Mouse (Mus musculus): Measurements from ENCODE around the gene Fgd3. TPM values are rescaled to one million over a fixed set of nuclear protein-coding genes. Genes with fewer than 3 reads are reported as not detected.

Gene Fgd3
- 1 to 10 TPM; 1.2 to 2.4 TPM for total RNA-seq (2021)
- long read RNA-seq, experiment 1: 0 reads
- long read RNA-seq, experiment 2: 0 reads

DNA sequence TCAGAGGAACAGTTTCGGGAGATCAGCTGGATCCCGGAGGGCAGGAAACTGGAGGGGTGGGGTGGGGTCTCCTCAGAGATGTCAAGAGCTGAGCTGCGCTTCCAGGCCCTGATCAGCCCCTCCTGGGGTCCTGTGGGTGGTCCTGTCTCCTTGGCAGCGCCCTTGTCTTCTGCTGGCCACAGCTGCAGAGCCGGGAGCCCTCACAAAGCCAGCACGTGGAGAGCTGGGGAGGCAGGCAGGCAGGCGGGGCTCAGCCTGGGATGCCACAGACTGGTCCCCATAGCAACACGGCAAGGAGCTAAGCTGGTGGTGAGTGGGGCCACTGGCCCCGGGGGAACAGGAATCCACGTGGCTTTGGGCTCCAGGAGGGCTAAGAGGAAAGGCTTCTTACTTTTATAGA, at the start of gene Fgd3:
Fgd3 (minus strand) TSS at position 272 of the 400 bp plus-strand sequence.
- peak in 1 of 2 experiments; percentile 31 for DNase-seq

DNA sequence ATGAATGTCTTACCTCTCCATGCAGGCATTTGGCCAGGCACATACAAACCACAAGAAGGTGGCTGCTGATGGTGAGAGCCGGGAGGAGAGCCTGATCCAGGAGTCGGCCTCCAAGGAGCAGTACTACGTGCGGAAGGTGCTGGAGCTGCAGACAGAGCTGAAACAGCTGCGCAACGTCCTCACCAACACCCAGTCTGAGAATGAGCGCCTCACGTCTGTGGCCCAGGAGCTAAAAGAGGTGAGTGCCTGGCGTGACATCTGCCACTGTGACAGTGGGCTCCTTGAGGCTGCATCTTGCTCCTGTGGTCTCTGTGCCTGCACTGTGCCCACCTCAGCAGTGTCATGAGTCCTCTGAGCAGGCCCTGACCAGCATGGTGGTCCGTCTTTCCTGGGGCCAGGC, 49.3 kb upstream of the Fgd3 start:
- DNase-seq: no peak

DNA sequence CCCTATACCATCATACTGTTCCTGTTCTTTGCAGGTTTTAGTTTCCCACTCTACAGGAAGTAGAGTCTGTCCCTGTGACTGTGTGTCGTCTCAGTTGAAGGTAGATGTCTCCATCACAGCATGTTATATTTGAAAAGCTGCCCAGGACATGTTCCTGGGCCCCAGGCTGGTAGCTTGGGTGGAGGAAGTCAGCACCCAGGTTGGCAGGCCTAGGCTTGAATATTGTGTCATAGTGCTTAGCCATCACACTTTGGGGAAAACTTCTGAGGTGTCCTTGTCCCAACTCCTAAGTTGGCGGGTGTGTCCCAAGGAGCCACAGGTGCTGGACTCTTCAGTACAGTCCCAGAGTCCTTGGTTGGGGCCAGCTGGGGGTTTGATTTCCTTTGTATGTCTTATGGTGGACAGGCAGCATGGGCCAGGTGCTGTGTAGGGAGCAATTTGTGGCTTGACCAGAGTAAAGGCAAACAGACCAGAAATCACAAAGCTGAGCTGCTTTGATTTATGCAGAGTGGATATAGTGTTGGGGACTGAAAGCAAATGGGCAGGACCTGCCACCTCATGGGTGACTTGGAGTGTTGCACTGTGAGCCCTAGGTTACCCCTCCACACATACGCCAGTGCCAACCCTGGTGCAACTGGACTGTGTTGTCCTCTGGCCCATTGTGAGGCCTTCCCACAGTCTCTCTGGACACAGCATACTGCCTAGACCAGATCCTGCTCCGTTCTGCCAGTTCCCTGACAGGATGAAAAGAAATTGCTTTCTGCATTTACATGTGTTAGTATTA, 47.7 kb upstream of the Fgd3 start:
- no peak for DNase-seq

DNA sequence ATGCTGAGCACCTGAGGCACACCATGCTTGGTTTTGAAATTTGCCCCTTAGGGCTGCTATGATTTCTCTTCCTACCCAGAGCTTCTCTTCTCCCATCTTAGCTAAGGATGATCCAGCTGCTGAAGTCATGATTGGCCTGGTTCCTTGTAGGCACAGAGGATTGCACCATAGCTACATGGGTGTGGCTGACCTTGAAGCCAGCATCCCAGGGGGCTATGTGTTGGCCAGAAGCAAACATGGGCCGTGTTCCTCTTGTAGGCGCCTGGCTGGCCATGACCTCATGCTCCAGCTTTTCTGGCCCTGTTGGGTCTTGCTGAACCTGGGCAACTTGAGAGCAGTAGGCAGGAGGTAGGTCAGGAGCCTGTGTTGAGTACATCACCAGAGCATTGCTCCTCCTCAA, 44.6 kb upstream of the Fgd3 start:
- DNase-seq: peak; percentile 89 to 92

DNA sequence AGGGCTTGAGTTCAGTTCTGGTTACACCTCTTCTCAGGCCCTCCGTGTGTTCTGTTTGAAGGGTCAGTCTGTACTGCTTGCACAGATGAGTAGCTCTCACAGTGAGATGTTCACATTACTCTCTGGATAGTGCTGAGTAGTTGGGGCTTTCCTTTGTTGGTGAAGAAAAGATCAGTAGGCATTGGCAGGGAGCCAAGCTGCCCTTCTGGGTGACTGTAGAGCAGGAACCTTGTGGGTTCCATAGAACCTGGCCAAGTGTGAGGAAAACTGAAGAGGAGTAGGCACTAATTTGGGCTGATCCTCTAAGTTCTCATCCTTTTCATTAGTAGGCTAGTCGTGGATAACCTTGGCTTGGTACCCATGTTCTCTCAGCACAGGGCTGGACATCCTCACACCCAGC, 42.7 kb upstream of the Fgd3 start:
- DNase-seq: peak in 1 of 2 experiments; percentile 60

DNA sequence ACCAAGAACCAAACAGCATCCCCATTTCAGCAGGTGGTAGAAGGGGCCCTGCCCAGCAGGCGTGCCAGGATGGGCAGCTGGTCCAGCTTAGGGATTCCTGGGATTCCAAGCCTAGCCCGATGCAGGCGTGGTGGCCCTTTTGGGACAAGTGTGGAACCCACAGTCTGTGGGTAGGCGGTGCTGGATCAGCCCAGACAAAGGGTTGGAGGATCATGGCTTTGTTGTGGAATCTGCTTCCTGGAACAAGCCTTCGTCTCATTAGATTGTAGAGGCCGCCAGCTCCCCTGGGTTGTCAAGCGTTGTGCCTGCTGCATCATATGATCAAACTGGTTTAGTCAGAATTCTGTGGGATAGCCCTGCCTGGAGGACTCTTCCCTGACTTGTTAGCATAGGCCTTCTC, 42.3 kb upstream of the Fgd3 start:
- DNase-seq: peak in 1 of 2 experiments; percentile 57

DNA sequence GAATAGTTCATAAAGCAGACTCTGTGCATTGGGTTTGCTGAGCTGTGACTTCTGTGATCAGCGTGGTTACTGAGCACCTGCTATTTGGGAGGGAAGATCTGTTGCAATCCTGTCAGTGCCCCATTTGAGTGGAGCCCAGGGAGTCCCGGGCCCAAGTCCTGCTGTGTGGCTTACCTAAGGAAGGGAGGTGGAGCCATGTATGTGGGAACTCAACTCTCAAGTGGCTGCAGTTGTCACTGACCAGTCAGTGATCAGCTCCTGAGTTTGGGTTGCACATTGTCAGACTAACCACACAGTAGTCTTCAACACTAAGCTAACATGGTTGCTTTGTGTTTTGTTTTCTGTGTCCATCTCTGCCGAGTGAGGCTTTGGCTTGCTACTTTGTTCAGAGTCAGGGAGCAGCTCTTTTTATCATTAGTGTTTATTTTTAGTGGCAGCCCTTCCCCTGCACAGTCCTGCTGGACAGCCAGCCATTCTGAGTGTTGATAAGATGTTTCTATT, 40.8 kb upstream of the Fgd3 start:
- DNase-seq: peak; percentile 76 to 80

DNA sequence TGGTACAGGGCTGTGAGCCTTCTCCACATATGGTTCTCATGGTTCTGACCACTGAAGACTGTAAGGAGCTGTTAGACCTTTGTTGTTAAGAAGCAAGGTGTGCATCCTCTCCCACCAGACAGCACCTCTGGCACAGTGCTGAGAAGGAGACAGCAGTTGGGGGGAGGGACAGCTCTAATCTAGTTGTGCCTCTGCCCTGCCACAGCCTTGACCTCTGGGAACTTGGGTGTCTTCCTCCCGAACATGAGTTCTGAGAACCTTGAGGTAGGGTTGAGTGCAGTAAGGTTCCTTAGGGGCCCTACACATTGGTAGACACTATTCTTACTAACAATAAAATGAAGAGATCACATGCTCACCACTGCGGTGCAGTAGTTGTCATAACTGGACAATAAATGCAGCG, 38.1 kb upstream of the Fgd3 start:
- no peak for DNase-seq

DNA sequence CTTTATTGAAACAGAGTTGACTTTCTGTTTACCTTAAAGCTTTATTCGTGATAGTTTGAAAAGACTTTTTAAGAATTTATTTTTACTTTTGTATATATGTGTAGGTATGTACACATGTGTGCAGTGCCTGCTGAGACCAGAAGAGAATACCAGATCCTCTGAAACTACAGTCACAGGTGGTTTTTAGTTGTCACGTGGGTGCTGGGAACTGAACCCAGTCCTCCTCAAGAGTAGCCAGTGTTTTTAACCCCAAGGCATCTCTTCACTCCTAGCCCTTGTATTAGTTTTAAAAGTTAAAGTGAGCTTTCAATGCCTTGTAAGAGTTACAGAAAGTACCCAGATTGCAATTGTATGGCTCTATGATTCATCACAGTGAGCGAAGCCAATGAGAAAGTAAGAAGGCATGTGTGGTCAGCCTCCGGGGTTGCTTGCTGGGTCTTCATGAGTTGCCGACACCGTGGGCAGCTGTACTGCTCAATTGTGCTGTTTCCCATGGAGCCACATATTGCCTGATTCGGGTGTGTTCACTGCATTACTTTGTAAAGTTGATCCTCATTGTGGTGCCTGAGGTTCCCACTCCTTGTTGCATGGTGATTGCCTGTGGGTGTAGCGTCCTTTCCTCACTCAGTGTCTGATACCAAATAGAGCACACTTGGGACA, 37.4 kb upstream of the Fgd3 start:
- DNase-seq: no peak

DNA sequence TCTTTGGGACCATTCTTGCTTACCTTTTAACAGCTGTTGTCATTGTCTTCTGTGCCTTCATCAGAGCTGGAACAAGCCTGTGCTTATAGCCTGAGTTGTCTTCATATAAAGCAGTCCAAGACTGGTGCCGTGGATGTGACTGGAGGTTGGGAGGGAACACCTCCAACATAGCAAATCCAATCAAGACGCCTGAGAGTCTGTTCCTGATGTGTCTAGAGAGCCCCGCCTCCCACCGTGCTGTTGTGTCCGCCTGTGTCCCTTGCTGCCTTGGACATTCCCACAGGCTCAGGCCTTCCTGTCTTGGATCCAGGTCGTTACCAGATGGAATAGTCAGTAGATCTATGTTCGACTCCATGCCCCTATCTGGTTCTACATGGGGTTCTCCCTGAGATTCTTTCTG, 36.0 kb upstream of the Fgd3 start:
- peak; percentile 58 to 67 for DNase-seq

DNA sequence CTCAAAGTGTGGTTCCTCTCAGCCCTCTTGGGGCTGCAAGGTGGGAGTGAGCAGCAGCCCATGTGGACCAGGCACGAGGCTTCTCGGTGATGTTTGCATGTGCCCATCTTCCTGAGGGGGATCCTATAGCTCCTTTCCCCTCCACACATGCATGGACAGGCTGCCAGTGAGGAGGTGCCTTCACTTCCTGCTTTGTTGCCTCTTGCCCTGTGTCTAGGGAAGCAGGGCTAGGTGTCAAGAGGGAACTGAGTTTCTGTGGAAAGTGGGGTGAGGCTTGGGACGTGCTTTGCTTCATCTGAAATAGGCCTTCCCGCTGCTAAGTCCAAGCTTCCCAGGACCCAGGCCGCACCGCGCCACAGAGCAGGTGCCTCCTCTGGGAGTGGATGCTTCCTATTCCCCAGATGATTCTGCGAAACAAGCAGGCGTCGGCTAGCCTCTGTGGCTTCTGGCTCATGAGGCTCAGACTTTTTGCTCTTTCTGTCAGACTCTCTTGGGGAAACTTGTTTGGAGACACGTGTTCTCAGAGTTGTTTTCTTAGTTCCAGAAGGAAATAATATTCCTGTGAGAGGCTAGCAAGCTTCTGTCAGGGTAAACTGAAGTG, 35.5 kb upstream of the Fgd3 start:
- DNase-seq: peak; percentile 66 to 74

DNA sequence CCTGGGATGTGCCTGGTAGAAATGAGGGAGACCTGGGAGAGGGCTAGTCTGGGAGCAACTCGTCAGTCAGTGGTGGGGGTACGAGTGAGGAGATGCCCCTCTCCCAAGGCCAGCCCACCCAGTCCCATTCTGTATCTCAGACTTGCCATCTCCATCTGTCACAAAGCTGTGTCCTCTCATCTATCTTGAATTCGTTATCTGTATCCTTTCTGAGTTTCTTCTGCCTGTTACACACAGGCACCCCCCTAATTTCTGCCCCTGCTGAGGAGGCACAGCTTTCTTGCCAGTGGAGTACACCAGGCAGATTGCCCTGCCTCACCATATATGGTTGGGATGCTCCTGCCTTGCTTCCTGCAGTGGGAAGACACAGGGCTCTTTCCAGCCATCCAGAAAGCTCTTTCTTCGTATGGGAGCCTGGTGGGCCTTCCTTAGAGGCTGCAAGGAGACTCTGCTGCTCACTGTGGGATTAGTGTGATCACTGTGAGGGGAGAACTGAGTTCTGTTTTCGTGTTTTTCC, 33.9 kb upstream of the Fgd3 start:
- DNase-seq: peak in 1 of 2 experiments; percentile 30

DNA sequence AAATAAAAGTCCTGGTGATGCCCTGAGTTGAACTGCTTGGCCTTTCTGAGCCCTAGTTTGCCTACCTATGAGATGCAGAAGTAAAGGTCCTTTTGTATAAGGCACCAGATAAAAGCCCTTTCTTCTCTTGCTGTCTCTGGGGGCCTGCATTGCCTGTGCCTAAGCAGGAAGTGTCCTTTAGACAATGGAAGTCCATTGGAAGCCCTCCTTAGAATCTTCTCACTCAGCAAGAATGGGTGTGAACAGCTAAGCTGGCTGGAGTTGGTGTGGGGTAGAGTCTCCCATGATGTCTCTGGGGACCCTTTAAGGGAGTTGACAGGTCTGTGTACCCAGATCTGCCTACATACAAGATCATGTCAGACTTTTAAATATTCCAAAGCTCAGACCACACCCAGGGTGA, 33.3 kb upstream of the Fgd3 start:
- DNase-seq: peak; percentile 32 to 38

DNA sequence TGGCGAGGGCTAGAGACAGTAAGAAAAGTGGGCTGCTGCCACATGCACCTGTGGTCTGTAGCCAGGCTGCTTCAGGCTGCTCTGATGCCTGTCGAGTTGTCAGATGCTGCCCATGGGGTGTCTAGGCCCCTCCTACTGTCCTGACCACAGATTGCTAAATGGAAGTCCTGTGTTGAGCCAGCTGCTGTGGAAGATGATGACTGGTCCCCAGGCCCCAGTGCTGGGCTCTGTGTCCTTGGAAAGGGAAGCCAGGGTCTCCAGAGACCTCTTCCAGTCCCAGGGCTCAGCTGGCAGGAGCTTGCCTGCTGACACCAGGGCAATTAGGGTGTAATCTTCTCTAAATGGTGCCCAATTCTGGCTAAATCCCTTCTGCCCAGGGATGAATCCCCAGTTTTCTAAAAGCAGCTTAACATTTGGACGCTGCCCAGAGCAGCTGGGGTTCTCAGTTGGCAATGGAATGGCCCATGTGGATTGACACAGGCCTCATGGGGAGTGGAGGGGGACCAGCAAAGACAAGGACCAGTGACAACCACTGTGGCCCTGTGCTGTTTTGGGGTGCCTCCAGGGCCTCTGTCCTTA, 32.6 kb upstream of the Fgd3 start:
- DNase-seq: peak; percentile 69 to 82

DNA sequence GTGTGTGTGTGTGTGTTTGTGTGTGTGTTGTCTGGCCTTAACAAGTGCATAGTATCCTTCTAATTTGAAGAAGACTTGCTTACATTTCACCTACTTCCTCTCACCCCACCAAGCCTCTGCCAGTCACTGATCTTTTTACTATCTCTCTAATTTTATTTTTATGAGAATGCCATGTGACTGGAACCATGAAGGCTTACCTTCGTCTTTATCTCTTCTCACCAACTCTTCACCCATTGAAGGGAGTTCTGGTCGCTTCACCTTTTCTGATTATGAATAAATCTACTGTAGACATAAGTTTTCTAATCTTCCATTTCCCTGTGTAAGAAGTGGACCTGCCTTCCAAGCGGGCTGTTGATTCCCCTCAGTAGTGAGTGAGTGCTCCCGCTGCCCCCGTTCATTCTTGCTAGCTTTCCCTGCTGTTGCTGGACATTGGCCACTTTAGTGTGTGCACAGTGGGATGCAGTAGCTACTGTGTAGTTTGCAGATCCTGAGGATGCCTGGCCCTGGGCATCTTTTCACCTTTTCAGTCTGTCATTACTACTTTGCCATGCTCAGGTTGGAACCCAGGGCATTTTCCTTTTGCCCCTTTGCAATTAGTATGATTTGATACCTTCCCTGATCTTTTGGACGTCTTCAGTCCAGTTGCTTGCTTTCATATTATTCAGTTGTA, 29.9 kb upstream of the Fgd3 start:
- peak in 1 of 2 experiments; percentile 11 for DNase-seq

DNA sequence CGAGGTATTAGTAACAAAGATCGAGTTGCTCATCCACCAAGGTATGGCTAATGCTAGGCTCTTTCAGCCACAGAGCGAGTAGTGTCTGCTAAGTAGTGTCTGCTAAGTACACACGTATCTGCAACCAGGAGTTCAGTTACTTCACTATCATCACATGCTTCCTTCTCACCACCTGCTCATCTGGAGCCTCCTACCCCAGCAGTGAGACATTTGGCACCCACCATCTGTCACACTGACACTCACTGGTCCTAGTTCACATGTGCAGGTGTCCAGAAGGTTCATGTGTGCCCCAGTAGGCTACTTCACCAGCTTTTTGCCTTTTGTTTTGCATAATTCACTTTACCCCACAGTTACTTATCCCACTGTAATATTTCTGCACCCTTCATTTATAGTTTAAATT, 29.2 kb upstream of the Fgd3 start:
- DNase-seq: peak in 1 of 2 experiments; percentile 15

DNA sequence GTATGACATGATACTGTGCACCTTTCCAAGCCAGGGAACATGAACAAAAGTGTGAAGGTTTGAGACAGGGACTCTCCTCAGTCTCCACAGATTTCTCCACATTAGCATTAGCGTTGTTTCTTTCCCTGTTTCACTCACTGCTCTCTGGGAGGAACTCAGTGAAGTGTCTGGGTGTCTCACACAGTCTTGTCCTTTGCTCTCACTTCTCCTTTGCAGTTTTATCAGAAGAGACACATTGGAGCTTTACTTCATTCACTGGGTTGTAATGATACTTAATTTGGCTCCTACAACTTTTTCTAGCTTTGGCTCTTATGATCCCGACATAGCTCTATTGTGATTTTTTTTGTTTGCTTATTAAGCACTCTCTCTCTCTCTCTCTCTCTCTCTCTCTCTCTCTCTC, 28.4 kb upstream of the Fgd3 start:
- no peak for DNase-seq

DNA sequence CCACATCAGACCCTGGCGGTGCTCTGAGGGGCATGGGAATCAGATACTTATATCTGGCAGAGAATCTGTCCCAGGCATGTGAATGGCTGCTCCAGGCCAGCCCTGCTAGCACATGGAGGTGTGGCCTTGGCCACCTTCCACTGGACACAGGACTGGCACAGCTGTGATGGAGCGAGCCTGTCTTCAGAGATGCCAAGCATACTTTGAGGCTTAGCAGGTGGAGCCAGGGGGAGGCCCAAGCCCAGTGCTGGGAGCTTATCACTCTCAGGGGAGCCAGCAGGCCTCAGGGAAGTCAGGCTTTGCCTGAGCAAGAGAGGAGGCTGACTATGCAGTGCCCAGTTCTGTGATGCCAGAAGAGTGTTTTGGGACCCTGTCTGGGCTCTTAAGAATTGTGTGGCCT, 25.4 kb upstream of the Fgd3 start:
- DNase-seq: peak; percentile 84 to 88

DNA sequence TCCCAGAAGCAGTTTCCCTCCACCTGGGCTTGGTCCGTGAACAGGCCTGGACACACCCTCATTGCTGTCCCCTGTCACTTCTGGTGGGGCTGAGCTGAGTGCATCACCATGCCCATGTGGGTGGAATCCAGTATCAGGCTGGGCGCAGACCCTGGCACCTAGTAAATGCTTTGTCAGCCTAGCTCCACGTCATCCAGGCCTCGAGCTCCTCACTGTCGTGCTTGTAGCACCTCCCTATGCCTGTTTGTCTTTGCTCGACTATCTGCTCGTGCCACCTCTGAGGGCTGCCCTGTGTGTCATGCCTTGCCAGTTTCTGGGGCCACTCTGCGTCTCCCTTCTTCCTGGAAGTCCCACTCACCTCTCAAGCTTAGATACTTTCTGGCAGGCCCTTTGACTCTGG, 24.5 kb upstream of the Fgd3 start:
- no peak for DNase-seq

DNA sequence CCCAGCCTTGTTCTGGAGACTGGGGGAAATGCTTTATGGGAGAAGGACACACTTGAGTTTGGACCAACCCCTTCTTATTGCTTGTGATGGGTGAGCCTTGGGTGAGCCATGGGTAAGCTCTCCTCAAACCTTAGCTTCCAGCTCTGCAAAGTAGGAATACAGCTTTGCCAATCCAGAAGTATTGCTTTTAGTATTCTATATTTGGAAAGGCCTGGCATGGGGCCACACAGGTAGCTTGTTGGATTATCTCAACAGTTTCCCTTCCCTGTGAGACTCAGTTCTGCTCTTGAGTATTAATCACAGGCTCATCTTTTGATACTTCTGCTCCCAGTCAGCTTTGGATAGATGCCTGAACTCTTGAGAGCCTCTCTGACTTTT, 22.6 kb upstream of the Fgd3 start:
- no peak for DNase-seq

DNA sequence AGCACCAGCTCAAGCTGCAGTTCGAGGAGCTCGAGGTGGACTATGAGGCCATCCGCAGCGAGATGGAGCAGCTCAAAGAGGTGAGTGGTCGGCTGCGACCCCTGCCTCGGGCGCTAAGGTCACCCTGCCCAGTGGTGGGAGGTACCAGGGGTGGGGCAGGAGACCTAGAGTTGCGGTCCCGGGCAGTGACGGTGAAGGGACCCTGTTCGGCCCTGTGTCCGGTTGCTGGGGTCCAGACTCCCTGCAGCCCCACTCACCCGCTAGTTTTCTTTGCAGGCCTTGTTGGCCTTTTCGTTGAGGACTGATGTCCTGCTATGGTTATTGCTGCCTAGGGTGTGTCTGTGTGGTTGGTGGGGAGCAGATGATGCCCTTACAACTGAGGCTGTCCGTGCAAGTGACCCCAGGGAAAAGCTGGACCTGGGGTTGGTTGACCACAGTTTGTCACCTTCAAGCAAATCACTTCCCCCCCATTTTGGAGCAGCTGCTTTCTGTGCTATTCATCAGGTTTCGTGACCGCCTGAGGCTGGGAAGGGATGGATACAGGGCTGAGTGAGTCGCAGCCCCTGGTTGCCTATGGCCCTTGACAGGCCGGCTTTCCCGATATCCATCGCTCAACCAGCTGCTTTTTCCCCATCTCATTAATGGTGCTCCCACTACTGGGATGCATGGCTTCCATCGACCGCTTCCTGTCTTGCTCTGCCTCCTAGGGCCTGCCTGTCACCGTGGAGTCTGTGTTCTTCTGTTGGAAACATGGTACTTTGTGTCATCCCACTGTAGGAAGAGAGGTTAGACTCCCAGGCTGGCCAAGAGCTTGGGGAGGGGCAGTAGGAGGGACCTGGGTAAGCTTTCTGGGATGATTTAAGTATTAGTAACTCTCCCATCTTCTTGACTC, 22.0 kb upstream of the Fgd3 start:
- DNase-seq: no peak
